Mouse (Mus musculus): ENCODE measurements around the gene Gbx2.
A peak's percentile ranks its signal among the peaks of the same experiment; 100 is the strongest.

Gbx2 gene

GRCm38 (mm10) chr1:89931120-89931519 lies at the start of gene Gbx2:
Gbx2 (minus strand) TSS chr1:89931179.
- DNase-seq, result peak; percentile 69 to 76

DNA sequence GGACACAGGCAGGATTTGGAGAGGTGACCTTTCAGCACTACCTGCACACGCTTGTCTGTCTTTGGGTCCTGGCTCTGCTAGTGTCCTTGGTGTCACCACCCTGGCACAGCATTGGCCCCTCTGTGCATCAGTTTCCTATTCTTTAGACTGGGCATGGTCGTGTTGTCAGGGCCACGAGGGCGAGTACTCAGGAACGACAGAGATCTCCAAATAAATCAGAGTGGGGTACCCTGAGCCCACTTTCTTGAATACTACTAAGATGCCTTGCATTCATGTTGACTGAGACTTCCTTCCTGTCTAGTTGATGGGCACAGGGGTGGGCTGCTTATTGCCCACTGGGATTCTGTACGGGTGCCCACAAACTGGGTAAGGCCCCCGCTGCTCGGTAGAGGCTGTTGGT lies 46.3 kb upstream of the Gbx2 start:
- DNase-seq, result no peak

GRCm38 (mm10) chr1:89976411-89976810 lies 45.4 kb upstream of the Gbx2 start:
- DNase-seq, result no peak

DNA sequence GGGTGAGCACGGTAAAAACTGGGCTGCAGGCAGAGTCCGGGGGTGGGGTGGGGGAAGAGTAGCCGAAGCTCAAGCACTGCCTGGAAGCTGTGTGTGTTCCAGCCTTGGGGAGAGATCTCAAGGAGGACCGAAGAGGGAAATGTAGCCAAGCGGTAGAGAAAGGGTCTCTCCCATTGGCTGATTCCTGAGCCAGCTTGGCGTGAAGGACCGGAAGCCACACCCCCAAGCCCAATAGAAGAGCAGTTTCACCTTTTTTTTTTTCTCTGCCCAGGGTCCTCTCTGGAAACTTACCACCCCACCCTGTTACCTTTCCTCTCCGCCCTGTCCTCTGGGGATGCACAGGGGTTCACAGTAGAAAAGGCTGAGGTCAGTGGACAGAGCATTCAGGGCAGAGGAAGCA lies 43.6 kb upstream of the Gbx2 start:
- DNase-seq, result no peak

GRCm38 (mm10) chr1:89971848-89972247 lies 40.9 kb upstream of the Gbx2 start:
- no peak for DNase-seq

DNA sequence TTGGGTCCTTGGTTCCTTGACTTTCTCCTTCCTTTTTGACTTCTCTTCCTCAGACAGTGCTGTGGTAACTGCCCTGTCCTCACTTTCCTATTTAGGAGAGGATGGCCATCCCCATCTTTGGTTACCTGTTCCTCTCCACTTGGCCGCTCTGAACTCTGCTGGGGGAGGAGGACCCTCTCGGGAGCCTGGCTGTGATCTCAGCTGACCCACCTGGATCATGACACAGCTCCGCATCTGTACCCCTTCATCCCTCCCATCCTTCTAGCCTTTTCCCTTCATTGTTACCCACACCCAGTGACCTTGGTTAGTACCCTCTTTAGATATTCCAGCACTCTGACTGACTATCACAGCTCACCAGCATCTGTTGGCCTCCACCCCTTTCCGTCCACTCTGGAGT lies 38.7 kb upstream of the Gbx2 start:
- DNase-seq, result no peak

GRCm38 (mm10) chr1:89969072-89969713 lies 38.2 kb upstream of the Gbx2 start:
- DNase-seq, result no peak

GRCm38 (mm10) chr1:89968111-89968851 lies 37.3 kb upstream of the Gbx2 start:
- no peak for DNase-seq

DNA sequence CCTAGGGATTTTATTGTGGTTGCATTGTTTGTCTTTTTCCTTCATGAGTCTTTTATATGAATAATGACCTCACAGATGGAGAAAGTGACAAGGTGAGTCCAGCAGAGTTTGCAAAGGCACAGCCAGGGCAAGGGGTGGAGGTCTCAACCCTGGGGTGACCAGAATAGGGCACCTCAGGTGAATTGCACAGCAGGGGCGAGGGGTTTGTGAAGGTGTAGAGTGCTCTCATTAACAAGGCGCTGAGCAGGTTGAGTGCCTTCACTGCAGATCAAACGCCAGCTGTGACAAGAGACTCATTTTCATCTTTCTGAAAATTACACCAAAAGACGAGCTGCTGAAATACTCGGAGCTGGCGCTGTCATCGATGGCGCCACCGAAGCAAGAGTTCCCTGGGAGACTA lies 36.6 kb upstream of the Gbx2 start:
- DNase-seq, result no peak

DNA sequence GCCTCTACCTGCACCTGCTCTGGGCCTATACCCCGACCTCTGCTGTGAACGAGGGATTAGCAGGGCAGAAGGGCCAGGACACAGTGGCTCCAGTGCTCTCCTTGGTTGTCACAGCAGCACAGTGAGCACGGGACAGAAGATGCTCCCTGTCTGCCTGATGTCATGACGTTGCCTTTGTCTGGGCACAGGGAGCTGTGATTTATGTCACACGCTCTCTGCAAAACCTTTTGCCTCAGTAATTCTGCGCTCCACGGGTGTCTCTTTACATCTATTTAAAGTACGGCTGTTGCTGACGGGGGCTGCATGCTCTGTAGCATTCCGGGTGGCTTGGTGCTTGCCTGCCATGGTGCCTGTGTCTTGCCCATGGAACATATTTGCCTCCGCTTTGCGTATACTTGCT lies 33.4 kb upstream of the Gbx2 start:
- DNase-seq, result no peak

GRCm38 (mm10) chr1:89963296-89963695 lies 32.3 kb upstream of the Gbx2 start:
- no peak for DNase-seq

GRCm38 (mm10) chr1:89962092-89962491 lies 31.1 kb upstream of the Gbx2 start:
- DNase-seq, result no peak

GRCm38 (mm10) chr1:89959393-89959792 lies 28.4 kb upstream of the Gbx2 start:
- DNase-seq, result no peak

GRCm38 (mm10) chr1:89943202-89943601 lies 12.2 kb upstream of the Gbx2 start:
- peak; percentile 82 to 87 for DNase-seq

GRCm38 (mm10) chr1:89942395-89942976 lies 11.5 kb upstream of the Gbx2 start:
- no peak for DNase-seq

- peak in 1 of 2 experiments; percentile 10 for DNase-seq
These were observed 10.9 kb upstream of the Gbx2 start for GRCm38 (mm10) chr1:89941701-89942381.

DNA sequence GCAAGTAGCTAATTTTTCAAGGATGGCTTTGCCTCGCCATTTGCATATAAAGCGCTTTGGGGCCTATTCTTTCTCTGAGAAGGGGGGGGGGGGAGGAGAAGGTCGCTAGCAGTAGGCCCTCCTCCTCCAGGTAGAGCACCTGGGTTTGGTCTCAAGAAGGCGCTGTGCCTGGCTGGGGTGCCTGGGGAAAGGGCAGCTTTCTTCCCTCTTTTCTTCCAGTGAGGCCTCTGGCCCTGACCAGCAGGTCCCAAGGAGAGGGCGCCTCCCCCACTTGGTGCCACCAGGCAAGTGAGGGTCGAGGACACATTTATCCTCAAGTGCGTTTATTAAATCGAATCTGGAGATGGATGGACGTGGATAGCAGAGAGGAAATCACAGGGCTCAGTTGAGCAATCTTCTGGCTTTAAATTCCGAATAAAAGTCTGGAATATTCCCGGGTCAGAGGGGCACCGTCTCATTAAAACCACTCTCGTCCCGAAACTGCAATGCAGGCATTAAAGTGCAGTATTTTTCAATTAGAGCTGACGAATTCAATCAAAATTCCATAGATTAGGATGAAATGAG lies 10.1 kb upstream of the Gbx2 start:
- DNase-seq, result no peak

DNA sequence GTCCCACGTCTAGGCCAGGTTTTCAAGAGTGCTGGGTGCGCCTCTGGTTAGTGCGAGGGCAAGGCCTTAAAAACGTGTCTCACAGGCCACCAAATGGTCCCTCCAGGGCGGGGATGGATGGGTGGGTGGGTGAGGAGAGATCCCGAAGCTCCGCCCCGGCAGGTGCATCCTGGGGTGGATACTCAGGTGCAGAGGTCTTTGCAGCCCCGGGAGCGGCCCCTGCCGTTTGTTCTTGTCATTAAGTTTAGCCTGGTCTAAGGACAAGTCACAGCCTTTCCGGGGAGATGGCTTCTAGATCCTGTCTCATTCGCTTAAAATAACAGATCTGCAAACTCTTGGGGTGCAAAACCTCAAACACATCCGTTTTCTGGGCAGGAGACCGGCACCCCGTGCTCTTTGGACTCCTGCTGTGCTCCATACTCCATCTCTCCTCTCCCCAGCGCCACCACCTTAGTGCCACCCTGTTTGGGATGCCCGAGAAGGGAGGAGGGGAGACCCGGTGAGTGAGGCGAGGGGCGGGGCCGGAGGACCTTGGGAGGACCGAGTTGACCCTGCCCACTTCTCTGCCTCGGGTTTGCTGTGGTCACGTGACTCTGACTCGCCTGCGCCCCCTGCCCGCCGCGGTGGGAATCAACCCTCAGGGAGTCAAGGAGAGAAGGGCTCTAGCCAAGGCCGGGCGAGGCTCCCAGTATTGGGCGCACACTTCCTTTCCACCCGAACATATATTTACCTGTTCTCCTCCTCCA lies 9.2 kb upstream of the Gbx2 start:
- peak; percentile 81 to 85 for DNase-seq

- no peak for DNase-seq
These were observed 8.6 kb upstream of the Gbx2 start for GRCm38 (mm10) chr1:89939596-89939960.

- DNase-seq, result no peak
These were observed 8.1 kb upstream of the Gbx2 start for GRCm38 (mm10) chr1:89938884-89939595.

DNA sequence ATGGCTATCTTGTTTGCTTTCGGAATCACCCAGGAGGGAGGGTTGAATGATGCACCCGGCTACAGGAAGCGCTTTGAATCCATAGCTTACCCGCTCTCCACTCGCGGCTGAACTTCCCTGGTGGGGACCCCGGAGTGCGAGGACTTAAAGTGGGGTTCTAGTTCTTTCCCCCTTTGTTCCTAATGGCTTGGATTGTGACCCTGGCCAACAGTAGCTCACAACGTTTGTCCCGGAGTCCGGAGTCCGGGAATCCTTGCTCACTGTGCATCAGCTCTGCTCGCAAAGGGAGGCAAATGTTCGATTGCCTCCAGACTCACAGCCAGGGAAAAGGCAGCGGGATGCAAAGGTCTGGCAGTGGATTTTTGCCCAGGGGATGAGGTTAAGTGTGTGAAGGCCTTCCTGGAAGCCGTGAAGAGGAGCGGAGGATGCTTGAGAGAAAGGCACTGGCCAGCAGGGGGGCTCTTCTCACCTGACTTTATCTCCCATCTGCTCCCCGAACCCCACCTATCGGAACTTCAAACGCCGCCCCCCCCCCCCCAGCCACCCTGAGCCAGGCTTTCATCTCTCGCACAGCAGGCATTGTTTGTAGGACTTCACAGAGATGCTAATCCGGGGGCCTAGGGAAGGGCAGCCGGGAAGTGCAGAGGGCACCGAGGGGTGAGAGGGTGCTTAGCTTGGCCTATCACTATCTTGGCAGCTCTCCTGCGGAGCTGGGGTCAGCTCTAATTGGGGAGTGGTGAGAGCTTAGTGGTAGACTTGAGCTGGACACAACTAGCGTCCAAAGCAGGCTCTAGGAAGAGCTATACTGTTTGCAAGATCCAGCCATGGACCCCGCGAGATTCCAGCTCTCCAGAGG lies 4.7 kb upstream of the Gbx2 start:
- no peak for DNase-seq

Data from kidney, postnatal 25 days (tissue).